Mouse (Mus musculus) spleen, adult 2 months (tissue): ENCODE results near the gene Gse1.

Source experiments
- CTCF ChIP-seq: fragments of 200-500 bp; IDR thresholded peaks from 2 replicates; pipeline ENCODE4 v1.5.1; 2011; ENCODE audit warnings: mild to moderate bottlenecking, inconsistent platforms; ENCODE audit not compliant: insufficient read depth, insufficient read length, insufficient replicate concordance; ENCODE audit errors: extremely low read depth
- POLR2A ChIP-seq: fragments of 200-500 bp; IDR thresholded peaks from 2 replicates; pipeline ENCODE4 v1.6.1; 2011; ENCODE audit warnings: low read depth, low read length, inconsistent platforms

- TF ChIP-seq POLR2A (no peak), CTCF (no peak)
Measured at GRCm38 (mm10) chr8:120562680-120563347, 334.6 kb downstream of the Gse1 start.
